Mouse (Mus musculus): ENCODE measurements around the gene Smoc1.

DNA sequence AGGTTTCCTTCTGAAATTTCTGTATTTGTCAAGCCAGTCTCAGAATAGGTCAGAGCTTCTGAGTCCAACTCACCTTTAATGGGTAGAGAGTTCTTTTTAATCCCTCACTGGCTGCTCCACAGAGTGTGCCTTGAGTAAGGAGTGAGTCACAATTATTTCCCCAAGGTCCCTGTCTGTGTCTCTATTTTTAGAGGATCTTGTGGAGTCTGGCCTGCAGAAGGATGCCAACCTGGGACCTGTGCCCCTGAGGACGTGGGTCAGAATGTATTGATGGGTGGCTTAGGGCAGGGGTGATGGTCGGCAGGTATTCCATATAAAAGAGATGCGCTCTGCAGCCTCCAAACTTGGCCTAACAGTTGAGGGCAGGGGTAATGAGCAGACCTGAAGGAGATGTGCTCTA, 115.6 kb downstream of the Smoc1 start:
- TF ChIP-seq CTCF (IDR thresholded peaks at IDR 0.05; ENCODE audit: low read depth) (no peak), EP300 (IDR thresholded peaks at IDR 0.05; ENCODE audit: low read depth) (no peak)

Data from liver, postnatal 0 days (tissue).